Mouse (Mus musculus): Measurements from ENCODE around the gene Cd82. TPM values are rescaled to one million over a fixed set of nuclear protein-coding genes. Genes with fewer than 3 reads are reported as not detected.
A peak's percentile ranks its signal among the peaks of the same experiment; 100 is the strongest.

Cd82 gene
- 17.7 and 22.8 TPM in 2 replicates for total RNA-seq (2014; fragmentation: Nextera tagmentation)
- 11.3 and 23.5 TPM in 2 replicates for total RNA-seq (2017)

DNA sequence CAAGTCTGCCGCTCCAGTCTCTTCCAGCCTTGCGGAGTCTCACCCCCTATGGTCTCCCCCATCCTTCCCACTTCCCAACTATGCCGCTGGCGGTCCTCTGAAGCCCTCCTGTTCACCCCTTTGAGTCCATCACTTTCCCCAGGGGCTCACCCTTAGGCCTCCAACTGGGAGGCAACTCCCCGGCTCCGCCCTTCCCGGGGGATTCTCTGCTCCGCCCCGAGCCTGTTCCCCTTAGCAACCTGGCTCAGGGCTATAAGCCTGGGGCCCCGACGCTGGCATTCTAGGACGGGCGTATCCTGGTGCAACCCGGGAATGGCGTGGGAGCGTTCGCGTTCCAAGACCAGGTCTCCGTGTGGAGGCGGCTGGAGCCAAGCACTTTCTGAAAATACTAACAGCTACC is at the start of gene Cd82:
Gene Cd82, minus strand, starts transcription at position 381 of the 400 bp plus-strand sequence.
- ATAC-seq (replicated peaks; ENCODE audit: poor library complexity, severe bottlenecking) = peak; percentile 7; the same call in 1 of the 2 replicates

DNA sequence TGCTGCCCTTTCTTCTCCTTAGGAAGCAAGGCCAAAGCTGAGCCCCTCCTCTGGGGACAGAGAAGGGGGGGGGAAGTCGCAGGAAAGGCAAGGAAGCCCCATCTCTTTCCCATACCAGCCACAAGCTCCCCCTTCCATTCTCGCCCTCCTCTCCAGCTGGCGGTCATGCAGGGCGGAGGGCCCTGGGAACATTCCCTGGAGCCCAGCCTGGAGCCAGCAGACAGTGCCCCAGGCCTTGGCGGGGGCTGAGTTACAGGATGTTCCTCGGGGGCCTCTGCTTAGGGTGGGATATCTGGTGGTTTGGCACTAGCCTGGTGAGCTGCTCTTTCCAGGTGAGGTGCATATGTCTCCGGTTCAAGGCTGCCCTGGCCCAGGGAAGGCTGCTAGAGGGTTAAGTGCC is 49.2 kb upstream of the Cd82 start:
- no peak for ATAC-seq (replicated peaks; ENCODE audit: poor library complexity, severe bottlenecking)

DNA sequence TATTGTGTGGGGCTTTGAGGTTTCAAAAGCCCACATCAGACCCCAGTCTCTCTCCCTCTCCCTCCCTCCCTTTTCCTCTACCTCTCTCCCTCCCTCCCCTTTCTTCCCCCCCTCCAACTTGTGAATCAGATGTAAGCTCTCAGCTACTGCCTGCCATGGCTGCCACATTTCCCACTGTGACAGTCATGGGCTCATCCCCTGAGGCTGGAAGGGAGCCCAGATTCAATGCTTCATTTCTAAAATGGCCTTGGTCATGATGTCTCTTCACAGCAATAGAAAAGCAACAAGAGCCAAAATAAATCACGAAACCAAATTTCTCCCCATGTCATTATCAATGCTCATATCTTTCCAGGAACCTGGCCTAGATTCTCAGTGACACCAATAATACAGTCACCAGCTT is 47.9 kb upstream of the Cd82 start:
- no peak for ATAC-seq (replicated peaks; ENCODE audit: poor library complexity, severe bottlenecking)

DNA sequence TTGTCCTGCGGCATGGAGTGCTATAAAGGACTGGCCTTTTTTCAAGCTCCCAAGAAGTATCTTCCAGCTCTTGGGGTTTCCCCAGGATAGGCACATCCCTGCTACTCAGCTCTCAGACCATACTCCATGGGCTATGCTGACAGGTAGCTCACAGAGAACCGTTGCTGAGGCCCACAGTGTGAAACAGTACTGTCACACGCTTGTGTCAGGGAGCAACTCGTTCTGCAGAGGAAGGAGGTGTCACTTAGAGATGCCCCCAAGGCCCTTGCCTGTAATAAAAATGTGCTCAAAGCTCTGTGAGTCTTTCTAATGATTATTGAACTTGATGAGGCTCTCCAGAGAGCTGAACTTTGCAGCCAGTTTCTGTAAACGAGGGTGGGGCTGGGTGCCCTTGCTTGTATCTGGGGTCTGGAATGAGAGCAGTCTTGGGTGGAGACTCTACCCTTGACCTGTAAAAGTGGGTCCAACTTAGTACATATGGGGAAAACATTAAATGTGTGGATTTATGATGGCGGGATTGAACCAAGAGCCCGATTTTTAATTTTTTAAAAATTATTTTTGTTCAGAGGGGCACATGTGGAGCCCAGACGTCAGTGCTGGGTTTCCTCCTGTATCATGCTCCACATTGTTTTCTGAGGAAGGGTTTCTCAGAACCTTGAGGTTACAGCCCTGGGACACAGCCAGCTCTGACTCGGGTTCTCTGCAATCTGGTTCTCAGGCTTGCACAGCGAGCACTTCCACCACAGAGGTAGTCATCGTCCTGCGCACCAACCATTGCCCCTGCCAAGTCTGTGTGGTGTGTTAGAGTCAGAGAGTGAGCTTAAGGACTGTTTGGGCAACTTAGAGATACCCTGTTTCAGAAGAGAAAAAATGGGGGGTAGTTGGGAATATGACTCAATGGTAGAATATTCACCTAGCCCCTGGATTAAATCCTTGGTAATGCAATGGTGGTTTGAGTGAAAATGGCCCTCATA is 47.1 kb upstream of the Cd82 start:
- ATAC-seq (replicated peaks; ENCODE audit: poor library complexity, severe bottlenecking) = no peak

DNA sequence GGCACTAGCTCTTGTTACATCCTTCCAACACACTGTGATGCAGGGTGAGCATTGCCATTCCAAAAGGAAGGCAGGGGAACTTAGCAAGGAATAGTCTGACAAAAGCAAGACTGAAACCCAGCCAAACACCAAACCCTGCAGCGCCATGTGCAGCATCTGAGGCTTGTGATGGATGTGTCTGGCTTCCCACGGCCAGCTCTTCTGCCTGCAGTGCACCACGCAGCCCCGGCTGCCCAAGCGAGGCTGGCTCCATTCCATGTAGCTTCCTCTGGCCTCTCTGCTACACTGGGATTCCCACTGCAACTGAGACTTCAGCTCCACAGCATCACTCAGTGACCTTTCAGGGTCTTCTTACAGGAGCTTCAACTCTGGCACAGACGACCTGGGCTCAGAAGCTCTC is 42.2 kb upstream of the Cd82 start:
- ATAC-seq (replicated peaks; ENCODE audit: poor library complexity, severe bottlenecking) = no peak

DNA sequence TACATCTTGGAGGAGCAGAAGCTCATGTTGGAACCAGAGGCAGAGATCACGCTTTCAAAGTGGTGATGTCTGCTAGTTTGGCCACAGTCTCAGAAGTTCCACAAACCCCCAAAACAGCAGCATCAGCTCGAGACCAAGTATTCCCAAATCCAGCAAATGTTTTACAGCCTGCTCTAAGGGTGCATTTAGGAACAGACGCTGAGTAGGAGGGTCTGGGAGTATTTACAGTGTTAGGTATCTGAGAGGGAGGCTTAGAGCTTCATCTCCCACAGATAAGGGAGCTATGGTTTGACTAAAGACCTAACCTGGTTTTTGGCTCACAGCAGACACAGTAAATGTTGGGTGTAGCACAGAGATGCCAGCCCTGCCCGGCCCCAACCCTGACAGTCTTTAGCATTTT is 40.4 kb upstream of the Cd82 start:
- ATAC-seq (replicated peaks; ENCODE audit: poor library complexity, severe bottlenecking) = no peak

DNA sequence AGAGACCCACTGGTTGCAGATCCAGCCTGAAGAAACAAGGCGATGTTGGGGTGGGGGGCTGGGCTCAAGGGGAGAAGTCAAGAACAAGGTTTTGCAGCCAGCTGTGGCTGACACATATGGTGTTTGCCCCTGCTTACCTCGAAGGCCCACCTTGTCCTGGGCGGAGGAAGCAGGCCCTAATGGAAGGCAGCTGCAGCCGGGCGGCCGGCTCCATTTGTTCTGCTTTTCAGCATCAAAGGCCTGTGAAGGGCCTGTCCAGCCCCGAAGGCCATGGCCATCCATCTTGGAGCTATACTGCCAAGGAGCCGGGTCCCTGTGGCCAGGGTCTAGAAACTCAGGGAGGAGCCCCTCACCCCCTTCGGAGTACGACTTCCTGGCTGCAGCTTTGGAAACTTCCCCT is 38.4 kb upstream of the Cd82 start:
- ATAC-seq (replicated peaks; ENCODE audit: poor library complexity, severe bottlenecking) = no peak

DNA sequence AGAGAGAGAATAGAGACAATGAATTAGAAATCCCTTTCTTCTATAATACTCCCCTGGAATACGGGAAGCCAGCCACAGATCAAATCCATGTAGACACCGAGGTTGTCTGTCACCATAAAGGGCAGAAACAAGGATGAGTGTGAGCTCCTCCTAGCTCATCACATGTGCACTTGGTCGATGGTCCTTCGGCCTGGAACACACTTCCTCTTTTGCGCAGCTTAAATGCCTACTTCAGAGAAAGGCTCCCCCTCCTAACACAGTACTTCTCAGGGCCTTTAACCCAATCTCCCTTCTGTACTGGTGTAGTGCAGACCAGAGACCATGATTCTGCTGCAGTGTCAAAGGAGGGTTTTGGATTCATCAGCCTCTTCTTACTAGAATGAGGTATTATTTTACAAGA is 34.3 kb upstream of the Cd82 start:
- peak; percentile 76 for ATAC-seq (replicated peaks; ENCODE audit: poor library complexity, severe bottlenecking)

DNA sequence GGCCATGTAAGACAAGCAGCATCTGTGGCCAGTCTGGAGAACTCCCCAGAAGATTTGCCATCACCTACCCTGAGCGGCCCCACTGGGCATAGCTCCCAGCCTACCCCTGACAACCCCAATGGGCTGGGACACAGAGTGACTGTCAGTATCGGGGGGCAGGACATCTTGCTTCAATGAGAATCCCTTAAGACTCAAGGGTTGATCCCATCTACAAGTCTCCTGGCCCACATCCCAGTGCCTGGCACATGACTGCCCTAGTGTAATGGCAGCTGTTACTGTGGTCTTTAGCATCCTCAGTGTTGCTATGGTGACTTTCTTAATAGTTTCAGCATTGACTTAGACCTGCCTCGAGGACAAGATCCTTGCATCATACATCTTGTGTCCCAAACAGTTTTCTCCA is 32.2 kb upstream of the Cd82 start:
- ATAC-seq (replicated peaks; ENCODE audit: poor library complexity, severe bottlenecking) = no peak

DNA sequence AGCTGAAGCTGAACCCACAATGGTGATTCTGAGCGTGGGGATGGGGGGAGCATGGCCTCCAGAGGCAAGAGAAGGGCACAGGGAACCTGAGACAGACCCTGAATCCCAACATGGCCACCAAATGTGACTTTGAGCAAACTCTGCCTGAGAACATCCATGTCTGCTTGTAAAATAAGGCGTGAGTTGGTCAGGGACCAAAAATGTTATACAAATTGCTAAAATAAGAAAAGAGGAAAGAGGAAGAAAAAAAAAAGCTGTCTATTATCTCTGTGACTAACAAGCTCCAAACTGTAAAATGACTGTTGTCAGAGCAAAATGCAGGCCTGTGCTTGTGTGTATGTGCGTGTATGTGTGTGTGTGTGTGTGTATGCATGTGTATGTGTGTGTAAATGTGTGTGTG is 30.6 kb upstream of the Cd82 start:
- no peak for ATAC-seq (replicated peaks; ENCODE audit: poor library complexity, severe bottlenecking)

DNA sequence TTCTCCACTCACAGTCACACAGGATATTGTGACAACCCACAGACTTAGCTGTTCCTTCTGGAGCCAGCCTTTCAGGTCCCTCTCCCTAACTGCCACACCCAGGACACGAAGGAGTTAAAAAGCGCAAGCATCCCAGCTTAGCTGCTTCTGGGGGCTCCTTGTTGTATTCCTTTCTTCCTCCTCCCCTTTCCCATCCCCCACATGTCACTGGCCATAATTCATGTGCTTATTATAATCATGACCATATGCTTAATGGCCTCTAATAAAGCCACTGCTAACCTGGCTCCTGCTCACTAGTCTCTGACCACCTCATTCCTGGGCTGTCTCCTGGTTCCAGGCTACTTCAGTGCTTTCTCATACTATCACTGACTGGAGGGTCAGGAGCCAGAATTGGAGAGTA is 27.6 kb upstream of the Cd82 start:
- no peak for ATAC-seq (replicated peaks; ENCODE audit: poor library complexity, severe bottlenecking)

DNA sequence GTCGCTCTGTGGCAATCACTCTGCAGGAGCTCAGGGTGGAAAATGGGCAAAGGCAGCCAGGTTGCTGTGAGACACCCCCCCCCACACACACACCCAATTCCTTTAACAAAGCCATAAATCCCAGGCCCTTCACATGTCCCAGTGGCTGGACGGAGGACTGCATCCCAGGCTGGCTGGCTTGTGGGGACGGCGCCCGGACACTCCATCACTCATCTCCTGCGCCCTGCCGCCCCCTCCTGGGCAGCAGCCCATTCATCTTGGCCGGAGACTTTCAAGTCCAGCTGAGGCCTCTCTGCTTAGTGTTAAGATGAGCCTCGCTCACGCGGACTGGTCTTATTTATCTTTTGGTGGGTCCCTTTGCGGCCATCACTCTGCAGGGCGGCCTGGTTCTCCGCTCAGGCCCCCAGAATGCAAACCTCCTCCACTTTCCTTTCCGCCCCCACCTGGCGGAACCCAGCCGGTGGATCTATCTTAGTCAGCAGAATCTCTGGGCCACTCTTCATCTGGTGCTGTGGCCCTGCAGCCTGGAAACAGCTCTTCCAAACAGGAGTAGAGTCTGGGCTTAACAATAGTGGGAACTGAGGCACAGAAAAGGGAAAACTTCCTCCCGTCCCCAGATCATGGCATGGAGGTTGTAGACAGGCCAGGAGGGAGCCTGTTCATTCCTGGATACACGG is 26.1 kb upstream of the Cd82 start:
- ATAC-seq (replicated peaks; ENCODE audit: poor library complexity, severe bottlenecking) = no peak

DNA sequence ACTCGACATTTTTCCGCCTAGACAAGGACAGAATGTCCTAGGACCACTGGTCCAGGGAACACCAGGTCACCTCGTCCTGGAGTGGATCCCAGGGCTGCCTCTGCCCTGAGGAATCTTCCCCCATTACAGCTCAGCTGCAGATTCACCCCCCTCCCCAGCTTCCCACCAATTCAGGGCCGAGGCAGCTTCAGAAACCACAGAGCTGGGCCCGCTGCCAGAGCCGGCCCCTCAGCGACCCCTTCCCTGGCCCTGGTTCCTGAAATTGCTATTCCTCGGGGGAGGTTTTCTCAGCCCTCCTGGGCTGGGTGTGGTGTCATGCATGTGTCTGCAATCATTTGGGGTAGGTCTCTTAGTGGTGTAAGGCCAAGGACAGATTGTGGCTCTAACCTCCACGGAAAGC is 22.5 kb upstream of the Cd82 start:
- peak; percentile 21 for ATAC-seq (replicated peaks; ENCODE audit: poor library complexity, severe bottlenecking)

DNA sequence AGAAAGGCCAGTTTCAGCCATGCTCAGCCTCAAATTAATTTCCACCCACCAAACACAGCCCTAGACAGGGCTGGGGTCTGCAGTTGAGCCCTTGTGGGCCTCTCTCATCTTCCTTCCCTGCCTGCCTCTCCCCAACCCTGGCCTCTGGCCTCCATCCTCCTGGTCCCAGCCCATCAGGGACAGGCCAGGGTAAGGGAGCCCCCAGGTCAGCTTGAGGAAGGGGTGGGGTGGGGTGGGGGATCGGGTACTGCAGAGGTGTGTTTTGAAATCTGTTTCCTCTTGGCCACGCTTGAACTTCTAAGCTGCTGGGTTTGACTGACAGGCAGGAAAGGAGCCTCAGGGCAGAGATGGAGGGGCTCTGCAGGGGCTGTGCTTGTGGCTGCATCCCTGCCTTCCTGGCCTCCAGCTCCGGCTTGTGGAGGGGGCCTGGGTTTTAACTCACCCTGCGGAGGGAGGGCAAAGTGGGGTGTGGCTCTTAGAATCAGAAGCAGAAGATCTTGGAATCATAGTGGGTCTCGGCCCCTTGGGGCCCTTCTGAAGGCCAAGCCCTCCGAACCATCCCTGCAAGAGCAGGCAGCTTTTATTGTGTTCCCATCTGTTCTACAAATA is 19.2 kb upstream of the Cd82 start:
- no peak for ATAC-seq (replicated peaks; ENCODE audit: poor library complexity, severe bottlenecking)

DNA sequence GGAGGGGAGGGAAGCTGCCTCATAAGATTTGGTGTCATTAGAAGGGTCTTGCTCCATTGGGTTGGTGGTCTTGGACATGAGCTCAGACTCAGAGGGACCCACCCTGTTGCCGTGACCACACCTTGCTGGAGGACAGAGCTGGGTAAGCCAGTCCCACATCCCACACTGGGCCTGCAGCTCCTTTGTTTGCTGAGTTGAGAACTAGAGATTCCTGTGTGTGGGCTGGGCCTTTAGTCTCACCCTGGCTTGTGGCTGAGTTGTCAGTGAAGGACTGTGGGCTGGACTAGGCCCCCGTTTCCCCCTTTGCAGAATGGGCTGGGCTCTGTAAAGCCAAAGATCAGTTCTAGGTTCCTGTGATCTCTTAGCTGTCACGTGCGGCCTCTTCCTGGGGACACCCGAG is 15.8 kb upstream of the Cd82 start:
- ATAC-seq (replicated peaks; ENCODE audit: poor library complexity, severe bottlenecking) = no peak

DNA sequence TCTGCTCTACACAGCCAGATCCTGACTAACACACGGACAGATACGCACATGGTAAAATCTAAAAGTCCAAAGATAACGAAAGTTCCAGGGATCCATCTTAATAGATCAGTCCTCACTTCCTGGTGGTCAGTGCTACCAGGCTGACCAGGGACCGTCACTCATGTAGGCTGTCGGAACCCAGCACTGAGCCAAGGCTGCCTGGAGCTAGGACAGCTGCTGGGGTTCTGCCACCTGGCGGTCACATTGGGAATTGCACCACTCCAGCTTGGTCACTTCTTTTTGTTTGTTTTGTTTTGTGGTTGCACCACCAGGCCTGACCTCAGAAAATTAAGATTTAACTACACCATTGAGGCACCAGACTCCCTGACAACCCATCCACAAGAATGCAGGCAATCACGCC is 14.6 kb upstream of the Cd82 start:
- ATAC-seq (replicated peaks; ENCODE audit: poor library complexity, severe bottlenecking) = peak; percentile 48

DNA sequence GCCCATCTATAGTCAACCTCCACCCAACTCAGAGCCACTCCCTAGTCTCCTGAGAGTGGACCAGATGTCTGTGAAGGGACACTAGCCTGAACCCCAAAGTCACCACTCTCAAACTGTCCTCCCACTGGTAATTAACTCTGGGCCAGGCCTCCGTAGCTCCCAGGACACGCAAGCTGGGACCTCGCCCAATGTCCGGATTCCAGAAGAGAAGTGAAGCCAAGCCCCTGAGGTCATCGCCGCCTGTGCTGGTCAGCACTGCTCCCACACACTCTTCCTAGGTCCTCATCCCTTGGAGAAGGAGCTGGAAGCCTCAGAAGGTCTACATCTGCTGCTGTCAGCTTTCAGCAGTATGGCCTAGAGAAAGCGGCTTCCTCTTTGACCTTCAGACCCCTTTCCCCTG is 13.5 kb upstream of the Cd82 start:
- ATAC-seq (replicated peaks; ENCODE audit: poor library complexity, severe bottlenecking) = no peak

DNA sequence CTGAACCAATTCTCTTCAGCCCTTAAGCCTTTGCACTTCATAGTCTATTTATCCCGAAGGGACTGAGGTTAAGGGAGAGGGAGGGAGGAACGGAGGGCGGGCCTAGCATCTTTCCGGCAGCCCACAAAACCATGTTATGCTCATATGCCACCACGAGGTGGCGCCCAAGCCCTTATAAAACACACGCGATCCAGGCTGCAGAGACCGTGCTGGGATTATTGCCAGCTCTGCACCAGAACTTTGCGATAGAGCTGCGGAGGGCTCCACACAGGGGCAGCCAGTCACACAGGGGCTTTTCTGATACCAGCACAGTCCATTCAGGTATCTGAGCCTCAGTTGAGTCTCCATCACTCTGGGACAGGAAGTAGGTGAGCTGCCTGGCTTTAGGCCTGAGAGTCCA is 12.1 kb upstream of the Cd82 start:
- ATAC-seq (replicated peaks; ENCODE audit: poor library complexity, severe bottlenecking) = peak; percentile 63

DNA sequence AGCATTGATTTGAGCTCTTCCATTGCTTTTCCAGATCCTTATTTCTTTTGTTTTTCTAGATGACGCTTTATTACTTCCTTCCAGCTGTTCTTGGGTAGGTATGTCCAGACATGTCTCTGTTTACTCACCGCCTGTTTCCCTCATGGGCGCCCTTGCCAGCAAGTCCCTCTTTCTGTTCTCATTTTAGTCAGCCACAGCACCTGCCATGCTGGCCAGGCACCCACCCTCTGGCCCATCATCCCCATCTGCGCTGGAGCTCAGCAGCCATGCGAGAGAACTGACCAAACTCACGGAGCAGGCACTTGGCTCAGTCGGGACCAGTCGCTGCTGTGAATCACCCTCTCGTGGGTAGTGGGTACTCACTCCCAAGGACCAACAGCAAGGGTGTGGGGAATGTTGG is 11.0 kb upstream of the Cd82 start:
- no peak for ATAC-seq (replicated peaks; ENCODE audit: poor library complexity, severe bottlenecking)

DNA sequence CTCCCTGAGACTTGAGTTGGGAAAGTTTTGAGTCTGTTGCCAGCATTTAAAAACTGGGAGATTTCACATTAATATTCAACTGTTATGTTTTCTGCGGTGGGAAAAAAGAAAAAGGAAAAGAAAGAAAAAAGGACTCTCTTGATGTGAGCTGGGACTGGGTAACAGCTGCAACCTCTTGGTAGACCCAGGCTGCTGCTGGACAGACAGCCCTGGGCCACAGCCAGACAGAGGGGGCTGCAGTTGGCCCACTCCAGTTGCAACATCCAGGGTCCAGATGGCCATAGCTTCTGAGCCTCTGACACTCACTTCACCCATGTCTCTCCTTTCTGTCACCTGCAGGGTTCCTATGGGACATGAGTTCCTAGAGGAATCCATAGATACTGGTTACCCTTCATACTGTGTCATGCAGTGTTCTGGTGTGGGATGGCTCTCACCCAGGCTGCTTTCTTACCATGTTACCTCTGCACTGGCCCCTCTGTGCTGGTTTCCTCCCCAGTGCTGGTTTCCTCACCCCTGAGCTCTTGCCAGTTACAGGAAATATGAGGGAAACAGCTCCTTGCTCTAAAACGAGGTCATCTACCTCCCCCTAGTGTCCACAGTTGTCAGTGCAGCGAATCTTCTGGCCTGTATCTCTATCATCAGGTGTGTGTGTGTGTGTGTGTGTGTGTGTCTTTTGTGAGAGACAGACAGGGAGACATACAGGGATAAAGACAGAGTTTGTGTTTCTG is 8.1 kb upstream of the Cd82 start:
- ATAC-seq (replicated peaks; ENCODE audit: poor library complexity, severe bottlenecking) = peak; percentile 69

DNA sequence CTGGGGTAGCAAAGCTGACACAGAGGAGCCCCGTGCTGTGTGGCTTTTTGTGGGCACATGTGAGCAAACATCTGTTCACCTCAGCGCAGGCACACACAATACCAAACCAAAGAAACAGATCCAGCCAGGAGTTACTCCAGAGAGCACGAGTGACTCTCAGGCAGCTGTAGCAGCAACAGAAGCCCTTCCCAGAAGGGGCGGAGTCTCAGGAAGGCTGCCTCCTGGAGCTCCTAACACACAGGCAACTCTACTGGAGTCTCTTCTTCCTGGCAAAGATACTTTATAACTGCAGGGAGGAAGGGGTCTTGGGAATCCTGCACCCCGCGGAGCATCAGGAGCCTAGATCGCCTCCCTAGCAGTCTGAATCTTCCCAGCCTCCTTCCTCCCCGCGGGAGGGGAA is 7.2 kb upstream of the Cd82 start:
- ATAC-seq (replicated peaks; ENCODE audit: poor library complexity, severe bottlenecking) = peak; percentile 25; the same call in 1 of the 2 replicates
